Mouse (Mus musculus) embryonic facial prominence, embryonic 11.5 days (tissue): Measurements from ENCODE around the gene Gli1. TPM values are rescaled to one million over a fixed set of nuclear protein-coding genes. Genes with fewer than 3 reads are reported as not detected.

Experiments used
- polyA plus RNA-seq: library from polyadenylated mRNA; unstranded; fragments of >200 nt; fragmentation: Nextera tagmentation; extraction: Ambion mirVana; gene quantifications from 2 replicates; pipeline ENCODE4 v1.2.1, GENCODE M21; 2014

Gli1 gene
- polyA plus RNA-seq, 1 experiment from 2014 or later: 7.1 TPM

Other genes with a start within 250 kb of the Gli1 start
- gene Os9, start 220.8 kb downstream of the Gli1 start, polyA plus RNA-seq: 29.5 and 29.9 TPM in 2 replicates
- gene B4galnt1, start 176.7 kb downstream of the Gli1 start, polyA plus RNA-seq: 4.9 and 5.2 TPM in 2 replicates
- 1.1 and 2.0 TPM in 2 replicates for gene Slc26a10, start 161.3 kb downstream of the Gli1 start, polyA plus RNA-seq
- gene Arhgef25, start 151.9 kb downstream of the Gli1 start, polyA plus RNA-seq: 32.7 and 38.4 TPM in 2 replicates
- gene Dtx3, start 146.2 kb downstream of the Gli1 start, polyA plus RNA-seq: 93.8 and 108 TPM in 2 replicates
- 14.7 and 17.8 TPM in 2 replicates for gene Pip4k2c, start 130.4 kb downstream of the Gli1 start, polyA plus RNA-seq
- 10.4 and 12.2 TPM in 2 replicates for gene Kif5a, start 78.6 kb downstream of the Gli1 start, polyA plus RNA-seq
- gene Dctn2, start 75.6 kb downstream of the Gli1 start, polyA plus RNA-seq: 162 and 180 TPM in 2 replicates
- gene Mbd6, start 53.0 kb downstream of the Gli1 start, polyA plus RNA-seq: 9.8 and 11.6 TPM in 2 replicates
- 174 and 179 TPM in 2 replicates for gene Mars, start 30.2 kb downstream of the Gli1 start, polyA plus RNA-seq
- gene Arhgap9, start 20.0 kb downstream of the Gli1 start, polyA plus RNA-seq: 1.8 and 2.7 TPM in 2 replicates
- gene Inhbe, start 12.4 kb upstream of the Gli1 start, polyA plus RNA-seq: not detected in 2 replicates
- gene Inhbc, start 28.5 kb upstream of the Gli1 start, polyA plus RNA-seq: not detected in 2 replicates
- 30.9 and 36.1 TPM in 2 replicates for gene R3hdm2, start 38.4 kb upstream of the Gli1 start, polyA plus RNA-seq
- 0.49 TPM in 1 of 2 replicates, not detected in the other for gene Stac3, start 159.7 kb upstream of the Gli1 start, polyA plus RNA-seq
- gene Ndufa4l2, start 173.0 kb upstream of the Gli1 start, polyA plus RNA-seq: 2.1 and 2.8 TPM in 2 replicates
- gene Shmt2, start 180.5 kb upstream of the Gli1 start, polyA plus RNA-seq: 68.7 and 73.5 TPM in 2 replicates
- gene Nxph4, start 192.6 kb upstream of the Gli1 start, polyA plus RNA-seq: 4.4 and 6.9 TPM in 2 replicates